Mouse (Mus musculus) C2C12 (cell line): ENCODE data around the gene St6galnac1.
A peak's percentile ranks its signal among the peaks of the same experiment; 100 is the strongest.

Source experiments
- CEBPB ChIP-seq: IDR thresholded peaks from one replicate; pipeline ENCODE4 v1.6.1; 2011; ENCODE audit warnings: low read depth, mild to moderate bottlenecking, control low read depth, moderate library complexity
- CTCF ChIP-seq: IDR thresholded peaks from one replicate; pipeline ENCODE4 v1.5.1; 2011; ENCODE audit not compliant: control insufficient read depth, insufficient read depth, insufficient read length
- FOSL1 ChIP-seq: IDR thresholded peaks from one replicate; pipeline ENCODE4 v1.8.0; 2011; ENCODE audit warnings: mild to moderate bottlenecking, low read length; ENCODE audit not compliant: poor library complexity, insufficient read depth, severe bottlenecking
- MAX ChIP-seq: IDR thresholded peaks from one replicate; pipeline ENCODE4 v1.6.1; 2011; ENCODE audit warnings: mild to moderate bottlenecking, control low read depth
- MYOD1 ChIP-seq: IDR thresholded peaks from one replicate; pipeline ENCODE4 v1.6.1; 2011; ENCODE audit warnings: low read depth; ENCODE audit not compliant: control insufficient read depth, insufficient read length

DNA sequence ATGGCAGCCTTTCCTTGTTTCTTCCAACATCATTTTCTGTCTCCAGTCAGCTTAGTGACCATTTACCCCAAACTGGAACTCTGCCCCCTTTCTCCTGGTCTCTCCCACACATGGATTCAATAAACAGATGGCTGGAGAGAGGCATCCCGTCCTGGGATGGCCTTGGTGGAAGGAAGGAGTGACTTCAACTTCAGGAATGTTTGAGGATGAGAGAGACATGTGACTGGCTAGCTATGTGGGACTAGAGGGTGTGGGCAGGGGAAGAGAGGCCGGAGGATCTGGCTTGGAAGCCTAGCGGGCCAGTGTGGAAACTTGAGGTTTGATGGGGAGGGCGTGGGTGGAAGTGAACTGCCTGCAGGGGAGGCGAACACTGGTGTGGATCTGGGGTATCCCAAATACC is 41.5 kb upstream of the St6galnac1 start:
- TF ChIP-seq CTCF (no peak), CEBPB (no peak), MAX (peak; percentile 75), FOSL1 (no peak), MYOD1 (peak; percentile 28)
